Mouse (Mus musculus) ES-E14 (cell line): Measurements from ENCODE around the gene Fance. TPM values are rescaled to one million over a fixed set of nuclear protein-coding genes. Genes with fewer than 3 reads are reported as not detected.
"Not testable (repeated sequence)": the region's sequence is repeated elsewhere in the genome, so short reads cannot be mapped to it uniquely, and the experiment has no call there.

Experiments used
- DNase-seq: peaks from one replicate; pipeline ENCODE4 v3.0.0-alpha.2; 2013; ENCODE audit warnings: low read depth, low spot score
- H3K27ac ChIP-seq: 2 replicates; pipeline ENCODE4 v1.5.1; 2012; ENCODE audit warnings: low read depth, mild to moderate bottlenecking, low read length, moderate library complexity, mixed read lengths; ENCODE audit not compliant: poor library complexity, insufficient read depth, severe bottlenecking
- H3K36me3 ChIP-seq: 2 replicates; pipeline ENCODE4 v1.6.1; 2012; ENCODE audit warnings: mild to moderate bottlenecking, low read length, moderate library complexity, mixed read lengths; ENCODE audit not compliant: control insufficient read depth, poor library complexity, insufficient read depth, severe bottlenecking
- H3K4me1 ChIP-seq, 2 experiments: fragments of 150-350 bp in 1 of 2; sonication (generic) in 1 of 2; 2 replicates each; pipeline ENCODE4 v1.6.1; 2012; ENCODE audit warnings: low read length in 2 of 2, mild to moderate bottlenecking in 1 of 2, mixed read lengths in 1 of 2; ENCODE audit not compliant: control insufficient read depth in 2 of 2, insufficient read depth in 2 of 2, poor library complexity in 1 of 2
- H3K4me3 ChIP-seq, 2 experiments: fragments of 150-350 bp in 1 of 2; sonication (generic) in 1 of 2; 2 replicates each; pipeline ENCODE4 v1.5.1; 2012; ENCODE audit warnings: low read length in 2 of 2, low read depth in 1 of 2, mild to moderate bottlenecking in 1 of 2, mixed read lengths in 1 of 2; ENCODE audit not compliant: insufficient read depth in 1 of 2, poor library complexity in 1 of 2, severe bottlenecking in 1 of 2
- H3K9ac ChIP-seq: 2 replicates; pipeline ENCODE4 v1.6.1; 2012; ENCODE audit warnings: low read depth, mild to moderate bottlenecking, low read length, mixed read lengths; ENCODE audit not compliant: poor library complexity, insufficient read depth, severe bottlenecking
- H3K9me3 ChIP-seq: fragments of 150-350 bp; sonication (generic); 2 replicates; pipeline ENCODE4 v1.6.1; 2012; ENCODE audit warnings: low read depth, mild to moderate bottlenecking, low read length; ENCODE audit not compliant: control insufficient read depth, insufficient read depth
- CHD2 ChIP-seq: IDR thresholded peaks from 2 replicates; pipeline ENCODE4 v1.6.1; 2014; ENCODE audit warnings: mild to moderate bottlenecking, low read depth, low read length, inconsistent platforms
- HCFC1 ChIP-seq: IDR thresholded peaks from 2 replicates; pipeline ENCODE4 v1.6.1; 2012; ENCODE audit warnings: low read length, inconsistent platforms, borderline replicate concordance; ENCODE audit not compliant: insufficient read depth
- MAFK ChIP-seq: IDR thresholded peaks from 2 replicates; pipeline ENCODE4 v1.6.1; 2014; ENCODE audit warnings: mild to moderate bottlenecking, low read depth, low read length, inconsistent platforms; ENCODE audit not compliant: insufficient read depth
- ZC3H11A ChIP-seq: IDR thresholded peaks from 2 replicates; pipeline ENCODE4 v1.6.1; 2012; ENCODE audit warnings: low read depth, mild to moderate bottlenecking, inconsistent platforms, low read length, borderline replicate concordance
- ZNF384 ChIP-seq: IDR thresholded peaks from 2 replicates; pipeline ENCODE4 v1.6.1; 2012; ENCODE audit warnings: low read depth, low read length, inconsistent platforms
- in situ Hi-C, 2 experiments: fragments of 600-800 bp; cut with MboI; formaldehyde crosslinking; loops; one replicate each; pipeline ENCODE4 v1.15.1; 2025; ENCODE audit warnings: low sequenced_read_pairs in 2 of 2, inconsistent platforms in 1 of 2; ENCODE audit not compliant: unreplicated experiment in 2 of 2
- total RNA-seq: library from RNA; depleted of rRNA; stranded (reverse); fragments of 300-350 nt; gene quantifications from 2 replicates; pipeline ENCODE4 v1.2.3, GENCODE M21; 2012

Fance gene
- total RNA-seq, 1 experiment: 25.9 TPM

GRCm38 (mm10) chr17:28329503-28330231 is 16.3 kb downstream of the Fance start:
- peaks cover 38% of the 10 kb centered on the region for H3K36me3 ChIP-seq

GRCm38 (mm10) chr17:28330232-28330546 is 16.9 kb downstream of the Fance start:
- peak overlapping the region; percentile 56 to 95 for H3K4me3 ChIP-seq
- in situ Hi-C loops: no loop called here
- TF ChIP-seq ZC3H11A (no peak), CHD2 (no peak), ZNF384 (0 out of 2 replicates have a peak, but pooled peaks have one; percentile 16), MAFK (no peak), HCFC1 (no peak)
- peak overlapping the region; percentile 90 for H3K27ac ChIP-seq
- H3K9ac ChIP-seq: peak overlapping the region; percentile 99
- peaks cover 38% of the 10 kb centered on the region for H3K36me3 ChIP-seq
- H3K9me3 ChIP-seq: no peaks in the 10 kb centered on the region
- no peak for DNase-seq
- peaks cover 0 to 38% of the 10 kb centered on the region in 2 experiments; a peak in 2 of 4 replicates for H3K4me1 ChIP-seq

More at GRCm38 (mm10) chr17:28329503-28330231, 16.3 kb downstream of the Fance start:
- Histone ChIP-seq H3K4me3 (peak overlapping the region; percentile 56 to 95), H3K9me3 (no peaks in the 10 kb centered on the region), H3K4me1 (peaks cover 0 to 33% of the 10 kb centered on the region in 2 experiments; a peak in 2 of 4 replicates), H3K27ac (peak overlapping the region; percentile 90), H3K9ac (peak overlapping the region; percentile 99)
- DNase-seq: no peak
- in situ Hi-C loops: no loop called here
- no peak for TF ChIP-seq ZC3H11A
- TF ChIP-seq ZNF384: no peak
- no peak for TF ChIP-seq MAFK

- peaks cover 0 to 41% of the 10 kb centered on the region in 2 experiments; a peak in 2 of 4 replicates for H3K4me1 ChIP-seq
- DNase-seq, H3K27ac ChIP-seq, H3K9me3 ChIP-seq, in situ Hi-C loops: not testable (repeated sequence)
- peak overlapping the region in 1 of 2 experiments; percentile 95; a peak in 2 of 4 replicates for H3K4me3 ChIP-seq
- H3K36me3 ChIP-seq: peaks cover 38% of the 10 kb centered on the region
- H3K9ac ChIP-seq: peak overlapping the region; percentile 51
Measured at GRCm38 (mm10) chr17:28330590-28330989, 17.3 kb downstream of the Fance start.

GRCm38 (mm10) chr17:28331241-28332112 is 18.2 kb downstream of the Fance start:
- Histone ChIP-seq H3K9me3 (no peaks in the 10 kb centered on the region), H3K4me1 (peaks cover 0 to 37% of the 10 kb centered on the region in 2 experiments; a peak in 2 of 4 replicates), H3K27ac (no peak overlapping the region), H3K4me3 (peak overlapping the region in 1 of 2 experiments; percentile 95; a peak in 2 of 4 replicates), H3K9ac (peak overlapping the region; percentile 51; the same call in 1 of the 2 replicates), H3K36me3 (peaks cover 37% of the 10 kb centered on the region)
- TF ChIP-seq CHD2 (peak; percentile 52; the same call in 1 of the 2 replicates), HCFC1 (no peak)
- DNase-seq: no peak
- in situ Hi-C loops: no loop called here
